Mouse (Mus musculus) mammary gland, adult 2 months (tissue): ENCODE measurements around the gene Cited4. TPM values are rescaled to one million over a fixed set of nuclear protein-coding genes. Genes with fewer than 3 reads are reported as not detected.

Experiments
- polyA plus RNA-seq: library from polyadenylated mRNA; depleted of rRNA; stranded (reverse); fragments of >200 nt; gene quantifications from 2 replicates; pipeline ENCODE4 v1.2.3, GENCODE M21; 2012; ENCODE audit warnings: low replicate concordance; rRNA removed

Cited4 gene
- polyA plus RNA-seq: 17.6 and 55.1 TPM in 2 replicates

GRCm38 (mm10) chr4:120666358-120667024 lies at the start of gene Cited4:
TSS of gene Cited4 (plus strand) at chr4:120666572.

Other genes with a start within 250 kb of the Cited4 start
- gene Slfnl1, start 134.3 kb upstream of the Cited4 start, polyA plus RNA-seq: 0.06 and 0.27 TPM in 2 replicates
- 4.2 and 6.7 TPM in 2 replicates for gene Ctps, start 96.3 kb upstream of the Cited4 start, polyA plus RNA-seq
- 1.0 TPM in 1 of 2 replicates, not detected in the other for gene Gm8439, start 77.8 kb upstream of the Cited4 start, polyA plus RNA-seq
- gene Kcnq4, start 82.0 kb downstream of the Cited4 start, polyA plus RNA-seq: 18.7 and 22.7 TPM in 2 replicates
- gene Nfyc, start 165.0 kb downstream of the Cited4 start, polyA plus RNA-seq: 147 and 239 TPM in 2 replicates
- gene Rims3, start 188.2 kb downstream of the Cited4 start, polyA plus RNA-seq: 0.76 and 1.0 TPM in 2 replicates